Mouse (Mus musculus) natural killer cell, adult 2 months (primary cell): Measurements from ENCODE around the gene Def6.
A peak's percentile ranks its signal among the peaks of the same experiment; 100 is the strongest.

ENCODE experiments used
- DNase-seq, 2 experiments: peaks; one replicate each; pipeline ENCODE4 v3.0.0; 2022; ENCODE audit warnings: low spot score in 2 of 2

Gene Def6

DNA sequence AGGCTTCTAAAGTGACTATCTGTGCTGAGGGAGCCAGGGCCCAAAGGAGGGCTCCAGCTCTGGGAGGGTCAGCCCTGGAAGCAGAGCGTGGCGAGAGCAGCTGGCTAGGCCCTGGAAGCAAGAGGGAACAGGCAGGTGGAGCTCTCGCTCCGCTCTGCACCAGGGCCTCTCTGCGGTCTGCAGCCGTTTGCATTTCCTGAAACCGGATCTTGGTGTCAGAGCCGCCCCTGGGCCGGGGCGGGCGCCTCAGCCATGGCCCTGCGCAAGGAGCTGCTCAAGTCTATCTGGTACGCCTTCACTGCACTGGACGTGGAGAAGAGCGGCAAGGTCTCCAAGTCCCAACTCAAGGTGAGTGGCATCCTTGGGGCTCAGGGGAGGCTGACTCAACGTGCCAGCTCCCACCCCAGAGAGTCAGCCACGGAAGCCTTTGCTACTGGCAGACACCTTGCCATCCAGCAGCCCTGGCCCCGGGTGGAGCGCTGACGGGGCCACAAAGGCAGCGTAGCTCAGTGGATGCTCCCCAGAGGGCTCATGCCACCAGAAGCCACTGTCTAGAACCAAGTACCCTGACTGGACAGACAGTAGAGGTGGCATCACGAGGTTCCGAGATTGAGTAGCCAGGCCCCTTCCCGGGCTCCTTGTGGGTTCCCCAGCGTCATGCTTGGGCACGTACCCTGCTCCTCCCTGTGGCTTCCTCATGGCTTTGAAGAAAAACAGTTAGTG lies at the start of gene Def6:
TSS of gene Def6 (plus strand) at position 188 of the 723 bp plus-strand sequence.
- DNase-seq = peak; percentile 80 to 82

DNA sequence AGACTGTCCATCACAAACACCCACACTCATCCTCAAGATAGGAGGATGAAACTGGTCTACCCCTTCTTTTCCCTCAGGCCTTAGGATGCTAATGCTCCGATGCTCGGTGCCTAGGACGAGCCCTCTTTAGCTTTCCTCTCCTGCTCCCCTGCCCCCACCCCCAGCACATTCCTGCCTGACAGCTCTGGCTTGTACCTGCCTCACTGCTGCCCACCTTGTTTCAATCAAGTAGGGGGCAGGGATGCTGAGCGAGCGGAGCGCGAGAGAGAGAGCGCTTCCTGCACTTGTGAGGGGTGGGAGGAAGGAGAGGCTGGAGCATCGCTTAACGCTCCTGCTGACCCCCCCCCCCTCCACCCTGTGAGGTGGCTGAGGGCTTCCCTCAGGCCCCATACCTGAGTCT lies 47.2 kb upstream of the Def6 start:
- no peak for DNase-seq

DNA sequence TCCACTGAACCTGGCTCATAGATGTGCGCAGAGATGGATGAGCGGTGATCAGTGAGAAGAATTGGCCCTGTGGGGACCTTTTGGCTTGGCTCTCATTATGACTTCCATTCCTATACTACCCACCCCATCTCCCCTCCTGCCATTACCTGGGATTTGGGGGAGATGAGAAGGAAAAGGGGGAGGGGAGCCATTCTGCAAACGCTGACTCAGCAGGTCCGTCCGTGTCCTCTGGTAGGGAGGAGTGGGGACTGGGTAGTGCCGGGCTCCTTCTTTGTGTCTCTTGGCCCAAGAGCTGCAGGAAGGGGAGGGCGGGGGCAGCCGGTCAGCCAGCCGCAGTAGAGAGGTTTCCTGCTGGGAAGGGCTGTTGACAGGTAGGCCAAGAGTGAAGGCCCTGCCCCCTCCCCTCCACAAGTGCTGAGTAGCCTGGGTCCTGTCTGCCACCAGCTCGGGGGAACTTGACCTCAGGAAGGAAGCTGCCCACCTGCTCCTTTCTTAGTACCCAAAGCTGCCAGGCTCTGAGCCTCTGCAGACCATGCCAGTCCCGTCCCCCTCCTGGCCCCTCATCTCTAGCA lies 46.2 kb upstream of the Def6 start:
- DNase-seq = no peak

DNA sequence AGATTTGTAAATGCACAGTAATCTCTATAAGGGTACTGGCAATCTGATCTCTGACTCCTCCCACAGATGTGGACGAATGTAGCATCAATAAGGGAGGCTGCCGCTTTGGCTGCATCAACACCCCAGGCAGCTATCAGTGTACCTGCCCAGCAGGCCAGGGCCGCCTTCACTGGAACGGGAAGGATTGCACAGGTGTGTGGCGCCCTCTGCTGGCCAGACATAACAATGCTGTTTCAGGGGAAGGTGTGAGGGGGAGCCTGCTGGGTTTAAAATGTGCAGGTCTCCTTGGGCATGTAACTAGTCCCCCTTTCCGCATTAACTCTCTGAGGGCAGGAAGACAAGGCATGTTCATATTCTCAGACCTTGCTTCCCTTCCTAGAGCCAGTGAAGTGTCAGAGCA lies 43.9 kb upstream of the Def6 start:
- DNase-seq = peak; percentile 76 to 81

DNA sequence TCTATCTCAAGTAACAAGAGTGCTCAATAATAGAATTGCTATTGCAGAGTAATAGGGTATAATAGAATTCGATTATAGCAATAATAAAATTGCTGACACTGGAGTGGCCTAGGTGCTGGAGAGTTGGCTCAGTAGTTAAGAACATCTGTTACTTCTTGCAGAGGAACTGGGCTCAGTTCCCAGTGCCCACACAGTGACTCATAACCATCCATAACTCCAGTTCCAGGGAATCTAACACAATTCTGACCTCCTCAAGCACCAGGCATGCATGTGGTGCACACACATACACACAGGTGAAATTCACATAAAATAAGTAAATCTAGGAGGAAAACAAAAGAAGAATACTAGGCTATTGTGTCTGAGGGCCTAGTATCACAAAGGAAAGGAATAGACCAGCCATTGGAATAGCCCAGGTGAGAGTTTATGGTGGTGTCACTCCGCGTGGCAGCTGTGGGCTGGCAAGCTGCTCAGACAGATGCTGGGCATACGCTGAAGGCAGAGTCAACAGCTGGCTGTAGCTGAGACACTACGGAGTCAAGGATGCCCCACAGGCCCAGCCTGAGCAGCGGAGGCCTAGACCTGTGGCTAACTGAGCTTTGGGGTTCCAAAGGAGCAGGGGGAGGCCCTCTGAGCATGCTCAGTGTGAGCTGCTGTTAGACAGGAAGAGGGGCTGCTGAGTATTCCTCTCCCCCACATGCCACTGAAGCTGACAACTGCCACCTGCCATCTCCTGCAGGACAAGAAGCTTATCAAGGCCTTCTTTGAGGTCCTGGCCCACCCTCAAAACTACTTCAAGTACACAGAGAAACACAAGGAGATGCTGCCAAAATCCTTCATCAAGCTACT lies 36.9 kb upstream of the Def6 start:
- DNase-seq = no peak

DNA sequence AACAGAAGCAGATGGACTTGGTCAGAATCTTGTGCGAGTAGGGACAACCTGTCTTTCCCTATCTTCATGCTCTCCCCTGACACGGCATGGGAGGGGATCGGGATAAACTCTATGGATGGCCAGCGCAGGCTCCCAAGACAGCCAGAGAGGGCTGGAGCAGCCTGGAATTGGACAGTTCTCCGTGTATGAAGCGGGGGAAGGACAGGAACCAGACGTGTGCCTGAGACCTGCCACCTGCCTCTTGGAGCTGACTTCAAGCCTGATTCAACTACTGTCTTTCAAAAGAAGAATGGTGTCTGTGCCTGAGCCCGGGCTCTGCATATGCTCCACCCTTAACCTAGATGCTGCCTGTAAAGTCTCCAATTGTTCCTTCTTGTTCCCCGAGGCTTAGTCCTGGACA lies 34.9 kb upstream of the Def6 start:
- no peak for DNase-seq

DNA sequence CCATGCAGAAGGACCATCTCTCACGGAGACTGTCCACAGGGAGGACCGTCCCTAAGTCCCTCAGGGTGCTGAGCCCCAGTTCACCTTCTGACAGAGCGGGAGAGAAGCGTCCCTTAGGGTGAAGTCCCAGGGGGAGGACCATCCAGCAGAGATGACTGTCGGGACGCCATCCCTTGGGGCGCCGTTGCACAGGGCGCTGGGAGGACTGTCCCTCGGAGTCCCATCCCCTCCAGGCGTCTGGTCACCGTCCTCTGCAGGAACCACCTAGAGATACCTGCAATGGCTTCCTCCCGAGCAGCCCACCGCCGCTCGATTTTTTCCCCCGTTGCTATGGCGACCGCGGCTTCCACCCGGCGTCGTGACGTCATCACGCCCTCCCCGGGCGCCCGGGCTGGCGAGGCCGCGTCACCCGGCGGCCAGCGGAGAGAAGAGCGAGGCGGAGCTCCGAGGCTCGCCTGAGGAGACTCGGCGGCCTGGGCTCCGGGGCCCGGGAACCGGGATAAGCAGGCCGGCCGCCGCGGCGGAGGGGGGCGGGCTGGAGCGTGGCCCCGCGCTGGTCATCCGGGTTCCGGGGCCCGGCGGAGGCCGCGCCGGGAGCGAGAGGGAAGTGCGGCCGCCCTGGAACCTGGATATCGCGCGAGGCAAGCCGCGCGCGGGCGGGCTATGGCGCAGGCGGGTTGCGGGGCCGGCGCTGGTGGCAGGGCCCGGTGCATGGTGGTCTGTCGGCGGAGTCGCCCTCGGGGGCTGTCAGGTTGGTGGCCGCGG lies 30.6 kb upstream of the Def6 start, which contains the start of gene Zfp523:
TSS of gene Zfp523 (plus strand) at position 355 of the 765 bp plus-strand sequence.
- peak; percentile 86 to 89 for DNase-seq

DNA sequence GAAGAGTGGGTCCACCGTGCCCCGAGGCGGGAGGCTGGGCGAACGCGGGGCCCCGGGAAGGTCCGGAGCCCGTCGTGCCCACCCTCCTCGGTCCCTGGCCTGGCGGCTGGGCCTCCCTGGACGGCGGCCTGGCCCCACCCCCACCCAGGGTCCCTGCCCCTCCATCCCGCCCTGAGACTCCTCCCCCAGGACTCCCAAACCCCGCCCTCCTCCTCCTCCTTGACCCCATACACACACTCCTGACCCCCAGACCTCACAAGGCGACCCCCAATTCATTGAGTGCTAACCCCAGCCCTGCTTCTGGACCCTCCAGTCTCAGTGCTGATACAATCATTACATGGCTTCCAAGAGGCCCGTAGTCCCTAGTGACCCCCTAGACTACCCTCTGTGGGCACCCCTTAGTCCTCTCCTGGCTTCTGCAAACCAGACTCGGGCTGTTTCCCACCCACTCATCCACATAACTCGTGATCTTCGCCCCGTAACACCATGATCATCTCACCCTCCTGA lies 30.0 kb upstream of the Def6 start:
- DNase-seq = peak in 1 of 2 experiments; percentile 17

DNA sequence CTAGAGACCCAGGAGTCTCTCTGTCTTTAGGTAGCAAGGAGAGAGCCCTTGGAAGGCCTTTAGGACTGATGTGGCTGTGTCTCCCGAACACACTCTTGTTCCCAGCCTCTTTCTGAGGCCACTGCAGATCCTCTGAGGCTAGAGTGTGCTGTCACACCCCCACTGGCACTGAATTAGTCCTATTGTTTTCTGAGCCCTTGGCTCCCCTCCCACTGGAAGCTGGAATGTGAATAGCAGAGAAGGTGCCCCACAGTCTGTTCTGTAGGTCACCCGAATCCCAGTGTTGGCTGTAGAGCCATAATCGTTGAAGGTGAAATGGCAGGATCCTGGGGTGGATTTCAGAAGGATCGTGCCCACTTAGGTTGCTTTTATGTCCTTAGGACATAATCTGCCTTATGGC lies 27.2 kb upstream of the Def6 start:
- no peak for DNase-seq

DNA sequence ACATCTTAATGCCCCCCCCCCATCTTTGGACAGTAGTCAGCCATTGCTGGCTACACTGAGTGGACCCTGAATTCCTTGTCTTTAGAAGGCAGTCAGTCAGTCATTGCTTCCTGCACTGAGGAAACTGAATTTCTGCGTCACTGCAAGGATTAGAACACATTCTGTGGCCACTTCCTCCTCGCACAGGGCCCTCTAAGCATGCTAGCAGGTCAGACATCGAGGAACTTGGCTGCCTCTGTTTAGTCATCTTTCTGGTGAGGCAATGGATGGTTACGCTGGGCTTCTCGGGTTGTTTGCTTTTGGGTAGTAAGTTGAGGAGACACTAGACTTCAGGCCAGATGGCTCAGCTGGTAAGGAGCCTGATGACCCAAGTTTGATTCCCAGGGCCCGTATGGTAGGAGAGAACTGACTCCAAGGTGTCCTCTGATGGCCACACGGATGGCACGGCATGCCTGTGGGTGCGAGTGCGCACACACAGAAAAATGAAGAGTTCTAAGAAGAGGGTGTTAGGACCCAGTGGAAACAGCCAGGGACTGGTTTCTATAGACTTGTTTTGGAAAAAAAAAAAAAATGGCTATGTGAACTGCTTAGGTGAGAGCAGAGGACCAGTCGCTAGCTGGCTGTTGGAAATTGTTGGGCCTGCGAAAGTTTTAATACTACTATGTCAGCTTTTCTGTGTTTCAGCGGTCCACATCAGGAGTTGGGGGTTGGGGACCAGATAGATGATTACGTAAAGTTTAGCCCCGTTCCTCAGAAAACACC lies 26.6 kb upstream of the Def6 start:
- DNase-seq = no peak

DNA sequence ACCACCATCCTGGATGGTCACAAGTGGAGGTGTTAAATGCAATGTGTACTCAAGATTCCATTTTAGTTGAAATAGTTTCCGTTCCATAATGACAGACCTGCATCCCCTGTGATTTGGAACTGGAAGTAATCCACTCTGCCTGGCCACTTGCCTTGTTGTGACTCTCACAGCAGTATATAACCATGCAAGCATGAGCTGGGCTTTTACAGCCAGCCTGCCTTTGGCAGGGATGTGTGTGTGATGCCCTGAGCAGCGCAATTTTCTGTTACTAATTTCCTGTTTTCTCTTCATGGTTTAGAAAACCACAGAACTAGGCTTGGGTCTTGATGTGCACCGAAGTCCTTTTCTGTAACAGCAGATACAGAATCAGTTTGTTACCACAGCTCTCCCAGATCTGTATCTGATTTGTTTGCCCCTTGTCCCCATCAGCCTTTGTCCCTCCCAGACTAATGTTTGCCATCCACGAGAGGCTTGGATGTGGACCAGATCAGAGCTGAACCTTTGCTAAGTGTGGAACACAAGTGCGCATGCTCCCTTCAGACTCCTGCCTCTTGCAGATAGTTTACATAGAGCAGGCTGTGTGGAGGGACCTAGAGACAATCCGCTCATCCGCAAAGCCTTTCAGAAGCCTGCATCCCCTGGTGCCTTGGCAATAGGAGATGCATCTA lies 22.5 kb upstream of the Def6 start:
- no peak for DNase-seq

DNA sequence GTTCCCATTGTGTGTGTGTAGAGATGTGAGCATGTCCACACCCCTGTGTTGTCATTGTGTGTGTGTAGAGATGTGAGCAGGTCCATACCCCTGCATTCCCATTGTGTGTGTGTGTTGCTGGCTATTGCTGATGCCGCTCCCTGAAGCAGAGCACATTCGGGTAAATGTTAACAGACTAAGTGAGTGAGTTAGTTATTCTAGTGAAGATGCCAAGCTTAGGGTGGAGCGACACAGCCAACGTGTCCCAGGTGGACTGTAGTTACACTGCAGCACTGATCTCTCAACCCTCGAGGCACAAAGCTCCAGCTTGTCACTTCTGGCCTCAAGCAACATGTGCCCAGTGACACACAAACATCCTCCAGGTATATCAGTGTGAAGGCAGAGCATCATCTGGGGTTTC lies 19.3 kb upstream of the Def6 start:
- no peak for DNase-seq

DNA sequence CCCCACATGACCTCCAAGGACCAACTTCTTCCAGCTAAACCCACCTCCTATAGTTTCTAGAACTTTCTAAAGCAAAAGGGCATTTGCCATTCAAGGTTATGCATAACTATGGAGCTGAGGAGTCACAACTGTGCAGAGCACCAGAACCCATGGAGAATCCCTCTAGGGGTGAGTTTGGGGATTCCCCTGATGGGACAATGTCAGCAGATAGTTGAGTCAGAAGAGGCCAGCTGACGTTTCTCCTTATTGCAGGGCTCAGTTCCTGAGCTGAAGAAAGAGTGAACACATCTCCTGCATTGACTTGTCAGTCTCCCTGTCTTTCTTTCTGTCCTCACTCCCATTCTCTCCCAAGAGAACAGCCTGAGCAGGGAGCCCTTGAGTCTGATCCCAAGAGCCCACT lies 14.8 kb upstream of the Def6 start:
- no peak for DNase-seq

DNA sequence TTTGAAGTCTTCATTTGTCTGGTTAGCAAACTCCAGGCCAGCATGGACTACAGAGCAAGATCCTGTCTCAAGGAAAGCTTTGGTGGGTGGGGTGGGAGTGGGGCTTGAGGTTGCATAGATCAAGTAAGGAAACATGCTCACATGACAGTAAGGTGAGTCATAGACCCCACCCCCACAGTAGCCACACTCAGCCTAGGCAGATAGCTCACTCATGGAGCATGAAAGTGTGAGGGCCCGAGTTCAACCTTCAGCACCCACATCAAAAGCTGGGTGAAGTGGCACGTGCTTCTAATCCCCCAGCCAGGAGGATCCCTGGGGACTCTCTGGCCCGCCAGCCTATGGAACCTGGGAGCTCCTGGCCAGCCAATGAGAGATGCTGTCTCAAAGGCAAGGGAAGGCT lies 14.0 kb upstream of the Def6 start:
- DNase-seq = no peak

DNA sequence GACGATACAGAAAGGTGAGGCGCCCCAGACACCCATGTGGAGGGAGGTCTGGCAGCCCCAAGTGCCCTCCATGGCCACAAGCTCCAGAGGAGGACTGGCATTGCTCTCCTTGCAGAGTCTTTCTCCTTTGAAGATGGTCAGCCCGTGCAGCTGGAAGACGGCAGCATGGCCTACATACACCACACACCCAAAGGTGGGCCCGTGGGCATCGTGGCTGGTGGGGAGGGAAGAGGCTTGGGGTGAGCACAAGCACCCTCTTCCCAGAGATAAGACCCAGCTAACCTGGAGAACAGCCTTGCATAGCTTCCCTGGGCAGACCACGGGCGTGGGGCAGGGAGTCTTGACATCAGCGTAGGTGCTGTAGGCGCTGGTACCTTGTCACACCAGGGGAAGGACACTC lies 12.5 kb upstream of the Def6 start:
- DNase-seq = no peak

DNA sequence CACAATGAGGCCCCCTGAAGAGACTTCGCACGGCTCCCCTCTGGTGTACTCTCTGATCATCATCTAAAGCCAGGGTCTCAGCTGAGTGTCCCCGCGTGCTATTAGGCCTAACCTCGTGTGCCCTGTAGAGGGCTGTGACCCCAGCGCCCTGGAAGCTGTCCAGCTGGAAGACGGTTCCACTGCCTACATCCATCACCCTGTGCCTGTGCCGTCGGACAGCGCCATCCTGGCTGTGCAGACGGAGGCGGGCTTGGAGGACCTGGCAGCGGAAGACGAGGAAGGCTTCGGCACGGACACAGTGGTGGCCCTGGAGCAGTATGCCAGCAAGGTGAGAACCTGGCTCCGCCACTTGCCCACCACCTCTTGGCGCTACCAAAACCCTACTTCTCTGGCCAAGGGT lies 9.9 kb upstream of the Def6 start:
- DNase-seq = no peak

DNA sequence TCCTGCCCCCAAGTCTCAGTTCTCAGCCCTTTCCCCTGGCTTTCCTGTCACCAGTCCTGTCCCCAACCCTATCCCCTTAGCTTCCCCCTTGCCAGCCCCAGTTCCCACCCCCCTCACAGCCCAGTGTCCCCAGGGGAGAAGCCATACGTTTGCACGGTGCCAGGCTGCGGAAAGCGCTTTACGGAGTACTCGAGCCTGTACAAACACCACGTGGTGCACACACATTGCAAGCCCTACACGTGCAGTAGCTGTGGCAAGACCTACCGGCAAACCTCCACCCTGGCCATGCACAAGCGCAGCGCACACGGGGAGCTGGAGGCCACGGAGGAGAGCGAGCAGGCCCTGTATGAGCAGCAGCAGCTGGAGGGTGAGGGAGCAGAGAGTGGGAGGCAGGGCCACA lies 5.6 kb upstream of the Def6 start:
- no peak for DNase-seq

DNA sequence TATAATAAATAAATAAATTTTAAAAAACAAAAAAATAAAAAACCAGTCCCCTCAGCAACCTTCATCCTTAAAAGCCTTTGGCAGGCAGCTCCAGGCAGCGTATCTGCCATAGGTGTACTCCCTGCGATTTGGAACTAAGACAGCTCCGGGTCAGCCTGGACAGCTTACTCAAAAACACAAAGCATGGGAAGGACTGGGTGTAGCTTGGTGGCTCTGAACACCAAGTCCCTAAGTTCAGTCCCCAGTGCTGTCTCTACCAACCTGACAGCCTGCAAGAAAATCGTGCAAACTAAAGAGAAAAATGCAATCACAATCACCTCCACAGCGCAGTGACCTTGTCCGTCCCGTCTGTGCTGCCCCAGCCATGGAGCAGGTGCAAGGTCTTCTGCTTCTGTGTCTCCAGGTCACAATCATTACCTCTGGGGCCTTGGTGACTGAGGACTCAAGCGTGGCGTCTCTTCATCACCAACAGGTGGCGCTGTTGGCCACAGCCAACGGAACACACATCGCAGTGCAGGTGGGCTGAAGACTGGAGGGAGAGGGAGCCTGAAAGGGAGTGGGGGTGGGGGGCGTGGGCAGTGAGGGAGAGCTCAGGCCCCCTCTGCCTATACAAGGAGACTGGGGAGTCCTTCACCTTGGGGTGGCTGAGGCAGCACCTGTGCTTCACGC lies 3.4 kb upstream of the Def6 start:
- DNase-seq = peak; percentile 56 to 71

DNA sequence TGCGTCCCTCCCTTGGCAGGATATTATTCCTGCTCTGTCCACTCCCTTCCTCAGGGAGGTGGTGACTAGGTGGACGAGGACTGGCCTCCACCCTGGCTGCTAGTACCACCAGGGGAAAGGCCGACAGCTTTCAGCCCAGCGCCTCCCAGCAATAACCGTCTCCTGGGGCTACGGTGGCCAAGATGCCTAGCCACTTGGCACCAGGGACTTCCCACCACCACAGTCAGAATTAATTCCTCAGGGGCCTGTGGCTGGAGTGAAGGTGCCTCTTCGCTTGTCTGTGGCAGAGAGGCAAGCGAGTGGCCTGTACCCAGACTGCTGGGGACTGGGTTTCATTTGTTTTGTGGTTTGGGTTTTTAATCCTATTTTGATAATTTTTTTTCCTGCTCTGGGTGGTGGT lies 2.1 kb upstream of the Def6 start:
- no peak for DNase-seq

DNA sequence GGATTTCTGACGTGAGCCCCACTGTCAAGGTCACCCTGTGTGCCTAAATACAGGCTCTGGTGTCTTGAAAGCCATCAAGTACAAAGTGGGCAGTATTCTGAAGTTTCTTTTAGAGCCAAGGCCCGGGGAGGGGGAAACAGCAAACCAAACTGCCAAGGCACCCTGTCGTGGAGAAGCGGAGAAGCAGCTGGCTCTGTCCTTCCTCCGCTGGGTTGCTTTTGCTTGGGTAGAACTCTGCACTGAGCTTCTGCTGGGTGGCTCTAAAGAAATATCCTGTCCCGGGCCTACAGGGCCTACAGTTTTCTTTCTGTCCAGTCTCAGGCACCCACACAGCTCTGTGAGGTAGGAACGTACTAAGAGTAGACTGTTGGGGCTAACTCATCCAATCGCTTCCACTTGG lies 486 bp upstream of the Def6 start:
- DNase-seq = no peak
